In the genomic region with DNA sequence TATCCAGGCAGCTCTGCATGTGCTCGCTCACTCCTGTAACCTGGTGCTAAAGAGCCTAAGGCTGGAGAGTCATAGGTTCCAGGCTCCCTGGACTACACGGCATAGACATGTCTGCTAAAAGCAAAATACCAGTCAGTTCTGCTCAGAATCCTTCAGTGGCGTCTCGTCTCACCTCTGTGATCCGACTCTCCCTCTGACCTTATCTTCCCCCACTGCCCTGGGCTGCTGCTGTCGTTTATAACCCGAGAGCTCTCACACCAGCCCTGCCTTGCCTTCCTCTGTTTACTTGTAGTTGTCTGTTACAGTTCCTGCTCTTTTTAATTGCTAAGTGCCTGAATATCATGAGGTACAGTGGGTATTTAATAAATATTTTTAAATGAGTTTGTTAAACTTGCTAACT, we compare ENCODE assay signal across 24 mouse cellular contexts. TPM values are rescaled to one million over a fixed set of nuclear protein-coding genes. Genes with fewer than 3 reads are reported as not detected.
A peak's percentile ranks its signal among the peaks of the same experiment; 100 is the strongest.
DNase-seq lines count a peak whose midpoint lies in the region; ATAC-seq and TF ChIP-seq lines count a peak whose summit lies in the region.
"Had no signal": no experiment of that assay in that cellular context is flagged by ENCODE, and none has a peak within 500 bp of the region (broad histone marks: within the 10 kb centered on the region; RNA-seq: fewer than 3 reads in every experiment).

No protein-coding gene starts in this region.

- 0 out of 2 replicates have a peak overlapping the region, but pooled peaks have one; percentile 5 for H3K9ac ChIP-seq in heart, embryonic 12.5 days
- no peak overlapping the region for H3K9ac ChIP-seq in kidney, embryonic 16.5 days (replicated peaks; ENCODE audit: low read length)
- H3K9ac ChIP-seq in liver, embryonic 13.5 days = 0 out of 2 replicates have a peak overlapping the region, but pooled peaks have one; percentile 7
- H3K9ac ChIP-seq in midbrain, postnatal 0 days (replicated peaks; ENCODE audit: low read length, poor library complexity, severe bottlenecking) = no peak overlapping the region
- H3K9ac ChIP-seq: embryonic facial prominence, embryonic 13.5 days; forebrain, embryonic 13.5 days; heart, embryonic 15.5 days; liver, embryonic 15.5 days; midbrain, embryonic 13.5 days had no signal

- no peak for ATAC-seq in heart, embryonic 12.5 days (ENCODE audit: insufficient number of reproducible peaks, low FRiP score)
- ATAC-seq in kidney, embryonic 16.5 days (ENCODE audit: low FRiP score, low TSS enrichment) = peak; percentile 15; the same call in 1 of the 2 replicates
- ATAC-seq in liver, embryonic 13.5 days (ENCODE audit: low read depth) = peak; percentile 51; the same call in 1 of the 2 replicates
- ATAC-seq in midbrain, postnatal 0 days (ENCODE audit: low FRiP score) = no peak
- ATAC-seq: CD4-positive, CD25-positive, alpha-beta regulatory T cell, adult 4 months; forebrain, embryonic 13.5 days; hindbrain, embryonic 16.5 days; lung, postnatal 0 days; midbrain, embryonic 13.5 days had no signal

- peak overlapping the region; percentile 34; the same call in 1 of the 2 replicates for H3K27ac ChIP-seq in heart, embryonic 12.5 days (ENCODE audit: poor library complexity, severe bottlenecking)
- H3K27ac ChIP-seq in kidney, embryonic 16.5 days (ENCODE audit: low read length) = no peak overlapping the region
- peak overlapping the region; percentile 7; the same call in 1 of the 2 replicates for H3K27ac ChIP-seq in liver, embryonic 13.5 days
- H3K27ac ChIP-seq in small intestine, adult 2 months (ENCODE audit: insufficient read depth, low read depth, low read length) = peak overlapping the region; percentile 3
- H3K27ac ChIP-seq in midbrain, postnatal 0 days (ENCODE audit: low read depth, low read length) = no peak overlapping the region
- H3K27ac ChIP-seq: embryonic facial prominence, embryonic 13.5 days; forebrain, embryonic 13.5 days; heart, embryonic 15.5 days; left cerebral cortex, adult 2 months; liver, embryonic 15.5 days; macrophage; midbrain, embryonic 13.5 days; stomach, postnatal 0 days had no signal

- no peaks in the 10 kb centered on the region for H3K9me3 ChIP-seq in heart, embryonic 12.5 days (replicated peaks)
- H3K9me3 ChIP-seq in kidney, embryonic 16.5 days (ENCODE audit: low read length) = no peaks in the 10 kb centered on the region
- H3K9me3 ChIP-seq in liver, embryonic 13.5 days (replicated peaks) = no peaks in the 10 kb centered on the region
- no peaks in the 10 kb centered on the region for H3K9me3 ChIP-seq in midbrain, postnatal 0 days (ENCODE audit: low read length)
- H3K9me3 ChIP-seq: forebrain, embryonic 13.5 days; heart, embryonic 15.5 days; liver, embryonic 15.5 days; midbrain, embryonic 13.5 days had no signal

- peaks cover 17% of the 10 kb centered on the region for H3K36me3 ChIP-seq in heart, embryonic 12.5 days
- 0 out of 2 replicates have a peak, but pooled peaks cover 18% of the 10 kb centered on the region for H3K36me3 ChIP-seq in kidney, embryonic 16.5 days (ENCODE audit: insufficient read depth, low read length)
- peaks cover 57% of the 10 kb centered on the region for H3K36me3 ChIP-seq in liver, embryonic 13.5 days
- peaks cover 11% of the 10 kb centered on the region for H3K36me3 ChIP-seq in small intestine, adult 2 months (ENCODE audit: control insufficient read depth, insufficient read depth, low read length)
- no peaks in the 10 kb centered on the region for H3K36me3 ChIP-seq in midbrain, postnatal 0 days (ENCODE audit: insufficient read depth, low read length)
- H3K36me3 ChIP-seq: heart, embryonic 15.5 days had no signal

- no peak for TF ChIP-seq CTCF in small intestine, adult 2 months (IDR thresholded peaks at IDR 0.05; ENCODE audit: extremely low read depth, insufficient read length, insufficient replicate concordance, low read depth, low read length)
- no peak for TF ChIP-seq CTCF in midbrain, postnatal 0 days (IDR thresholded peaks at IDR 0.05)

- 27% methylated on average over 7 of the region's 7 CpGs for WGBS in heart, embryonic 12.5 days
- 45% methylated on average over 7 of the region's 7 CpGs for WGBS in kidney, embryonic 16.5 days
- WGBS in liver, embryonic 13.5 days (ENCODE audit: insufficient replicate concordance) = 26% methylated on average over 7 of the region's 7 CpGs
- 41% methylated on average over 7 of the region's 7 CpGs for WGBS in small intestine, adult 2 months
- 91% methylated on average over 7 of the region's 7 CpGs for WGBS in midbrain, postnatal 0 days

- TF ChIP-seq POLR2A in small intestine, adult 2 months (IDR thresholded peaks at IDR 0.05; ENCODE audit: low read depth, low read length) = no peak

- H3K4me1 ChIP-seq in heart, embryonic 12.5 days (replicated peaks) = peaks cover 20% of the 10 kb centered on the region
- peaks cover 13% of the 10 kb centered on the region; the same call in 1 of the 2 replicates for H3K4me1 ChIP-seq in kidney, embryonic 16.5 days (ENCODE audit: insufficient read depth, low read length)
- H3K4me1 ChIP-seq in liver, embryonic 13.5 days (replicated peaks) = peaks cover 85% of the 10 kb centered on the region
- H3K4me1 ChIP-seq in small intestine, adult 2 months (ENCODE audit: control insufficient read depth, insufficient read depth, insufficient read length, low read length) = peaks cover 17% of the 10 kb centered on the region; the same call in 1 of the 2 replicates
- H3K4me1 ChIP-seq in midbrain, postnatal 0 days (ENCODE audit: insufficient read depth, low read length) = no peaks in the 10 kb centered on the region

- DNase-seq in heart, adult 11 months = no peak
- no peak for DNase-seq in kidney, adult 18-20 months
- no peak for DNase-seq in liver, embryonic 13.5 days
- DNase-seq in midbrain, postnatal 0 days (ENCODE audit: low spot score) = no peak
- DNase-seq: adrenal gland, postnatal 25 days; cerebellum, adult 8-10 months; cerebellum, postnatal 36 days; embryo, embryonic 11 days; kidney, adult 9 months had no signal

- no peaks in the 10 kb centered on the region for H3K27me3 ChIP-seq in heart, embryonic 12.5 days (replicated peaks)
- H3K27me3 ChIP-seq in kidney, embryonic 16.5 days (ENCODE audit: insufficient read depth, low read length) = no peaks in the 10 kb centered on the region
- H3K27me3 ChIP-seq in liver, embryonic 13.5 days = no peaks in the 10 kb centered on the region
- H3K27me3 ChIP-seq in small intestine, adult 2 months (ENCODE audit: control insufficient read depth, insufficient read depth, low read length) = no peaks in the 10 kb centered on the region
- H3K27me3 ChIP-seq in midbrain, postnatal 0 days (ENCODE audit: insufficient read depth, low read length) = no peaks in the 10 kb centered on the region
- H3K27me3 ChIP-seq: embryonic facial prominence, embryonic 13.5 days; forebrain, embryonic 13.5 days; heart, embryonic 15.5 days; liver, embryonic 15.5 days; midbrain, embryonic 13.5 days had no signal

- no peak overlapping the region for H3K4me3 ChIP-seq in heart, embryonic 12.5 days
- H3K4me3 ChIP-seq in kidney, embryonic 16.5 days (ENCODE audit: low read length) = no peak overlapping the region
- no peak overlapping the region for H3K4me3 ChIP-seq in liver, embryonic 13.5 days (replicated peaks)
- no peak overlapping the region for H3K4me3 ChIP-seq in small intestine, adult 2 months (ENCODE audit: low read depth, low read length)
- H3K4me3 ChIP-seq in midbrain, postnatal 0 days (ENCODE audit: low read depth, low read length) = no peak overlapping the region
- H3K4me3 ChIP-seq: embryonic facial prominence, embryonic 13.5 days; erythroblast, embryonic 14.5 days; forebrain, embryonic 13.5 days; heart, embryonic 15.5 days; left cerebral cortex, adult 2 months; liver, embryonic 15.5 days; midbrain, embryonic 13.5 days had no signal

- H3K4me2 ChIP-seq in heart, embryonic 12.5 days = peak overlapping the region; percentile 2; the same call in 1 of the 2 replicates
- H3K4me2 ChIP-seq in kidney, embryonic 16.5 days (replicated peaks; ENCODE audit: low read depth, low read length) = no peak overlapping the region
- H3K4me2 ChIP-seq in liver, embryonic 13.5 days = no peak overlapping the region
- H3K4me2 ChIP-seq in midbrain, postnatal 0 days (ENCODE audit: low read depth, low read length, poor library complexity, severe bottlenecking) = no peak overlapping the region
- H3K4me2 ChIP-seq: embryonic facial prominence, embryonic 13.5 days; forebrain, embryonic 13.5 days; heart, embryonic 15.5 days; liver, embryonic 15.5 days; midbrain, embryonic 13.5 days had no signal

RNA-seq across cellular contexts. Expression of a gene that starts 9.5 kb away (rescaled TPM):
- polyA plus RNA-seq in heart, embryonic 12.5 days (2016; fragmentation: Nextera tagmentation; extraction: Ambion mirVana) = 80.2 and 80.8 TPM in 2 replicates
- 104 and 106 TPM in 2 replicates for polyA plus RNA-seq in kidney, embryonic 16.5 days (2015; fragmentation: Nextera tagmentation; extraction: Ambion mirVana)
- polyA plus RNA-seq in liver, embryonic 13.5 days (2015; fragmentation: Nextera tagmentation; extraction: Ambion mirVana) = 57.4 and 71.8 TPM in 2 replicates
- 38.7 and 59.2 TPM in 2 replicates for polyA plus RNA-seq in small intestine, adult 2 months (2012; rRNA removed)
- total RNA-seq in midbrain, postnatal 0 days (2014; rRNA removed) = 32.7 and 34.5 TPM in 2 replicates
- 25.4 and 27.6 TPM in 2 replicates for polyA plus RNA-seq in midbrain, postnatal 0 days (2015; fragmentation: Nextera tagmentation; extraction: Ambion mirVana)

Comparison
In these comparisons a context has a peak if more than half of its experiments do, and no peak if none do; other contexts are left out.
1. ATAC-seq: peak in kidney, embryonic 16.5 days (single experiment) and liver, embryonic 13.5 days (single experiment); none in heart, embryonic 12.5 days (single experiment) and midbrain, postnatal 0 days (single experiment).
2. H3K27ac ChIP-seq: peak in heart, embryonic 12.5 days (single experiment), liver, embryonic 13.5 days (single experiment) and small intestine, adult 2 months (single experiment); none in kidney, embryonic 16.5 days (single experiment) and midbrain, postnatal 0 days (single experiment).
3. H3K9ac ChIP-seq: peak in heart, embryonic 12.5 days (single experiment) and liver, embryonic 13.5 days (single experiment); none in kidney, embryonic 16.5 days (single experiment) and midbrain, postnatal 0 days (single experiment).